ENCODE assay signal across 15 mouse cellular contexts in genomic region chr1:128597209-128597782, GRCm38 (mm10).
"Had no signal": no experiment of that assay in that cellular context is flagged by ENCODE, and none has a peak within 500 bp of the region (broad histone marks: within the 10 kb centered on the region; RNA-seq: fewer than 3 reads in every experiment).

No protein-coding gene starts in this region.

- H3K36me3 ChIP-seq: limb, embryonic 13.5 days; neural tube, embryonic 13.5 days had no signal

- H3K4me3 ChIP-seq: limb, embryonic 13.5 days; neural tube, embryonic 13.5 days had no signal

- H3K9me3 ChIP-seq: limb, embryonic 13.5 days; neural tube, embryonic 13.5 days had no signal

- H3K9ac ChIP-seq: limb, embryonic 13.5 days; lung, embryonic 14.5 days; neural tube, embryonic 13.5 days had no signal

- H3K27ac ChIP-seq: limb, embryonic 13.5 days; neural tube, embryonic 13.5 days had no signal

- DNase-seq: kidney, adult 8-10 months; kidney, postnatal 25 days; layer of hippocampus, adult 9-11 months; left cerebral cortex, postnatal 4 days; lung, embryonic 14.5 days; lung, postnatal 10 days; lung, postnatal 4 days; retina, postnatal 1 day; right cerebral cortex, postnatal 4 days; spleen, adult 18-20 months; thymus, adult 18-20 months; thymus, postnatal 25 days had no signal

- H3K4me2 ChIP-seq: limb, embryonic 13.5 days; lung, embryonic 14.5 days; neural tube, embryonic 13.5 days had no signal

- ATAC-seq: midbrain, embryonic 16.5 days had no signal
